Mouse (Mus musculus) G1E (cell line): Measurements from ENCODE around the gene Bach1.

Experiments used
- CTCF ChIP-seq: IDR thresholded peaks from 2 replicates; pipeline ENCODE4 v1.5.1; 2012; ENCODE audit warnings: low read depth, low read length, inconsistent platforms, mixed read lengths
- GATA2 ChIP-seq: IDR thresholded peaks from 2 replicates; pipeline ENCODE4 v1.6.1; 2012; ENCODE audit warnings: low read depth, low read length, inconsistent platforms, borderline replicate concordance
- POLR2AphosphoS5 ChIP-seq: IDR thresholded peaks from 2 replicates; pipeline ENCODE4 v1.6.1; 2012; ENCODE audit warnings: low read depth, low read length, inconsistent platforms; ENCODE audit not compliant: insufficient replicate concordance
- TAL1 ChIP-seq: conservative IDR thresholded peaks from 2 replicates; pipeline ENCODE4 v1.6.1; 2012; ENCODE audit warnings: low read depth, low read length, inconsistent platforms, mixed read lengths

DNA sequence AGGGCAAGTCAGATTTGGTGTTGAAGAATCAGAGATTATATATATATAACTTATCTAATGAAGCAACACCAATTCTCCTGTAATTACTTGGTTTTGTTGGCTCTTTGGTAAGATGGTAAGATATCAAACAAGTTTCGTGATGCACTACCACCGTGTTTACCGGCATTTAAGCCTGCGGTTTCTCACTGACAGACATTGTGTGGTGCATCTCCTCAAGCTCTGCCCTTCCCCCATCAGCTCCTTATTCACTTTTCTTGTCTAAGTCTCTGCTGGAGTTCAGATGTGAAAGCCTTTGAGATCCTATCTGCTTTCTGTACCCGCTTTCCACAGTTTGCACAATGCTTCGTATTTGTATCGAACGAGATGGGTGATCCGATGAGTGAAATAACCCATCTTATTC is 41.5 kb upstream of the Bach1 start:
- no peak for TF ChIP-seq CTCF
- TF ChIP-seq TAL1, result no peak
- no peak for TF ChIP-seq POLR2AphosphoS5
- no peak for TF ChIP-seq GATA2
